Comparison of ENCODE assay signal across 17 mouse cellular contexts in genomic region chr11:67229166-67229565, GRCm38 (mm10). TPM values are rescaled to one million over a fixed set of nuclear protein-coding genes. Genes with fewer than 3 reads are reported as not detected.
"Had no signal": no experiment of that assay in that cellular context is flagged by ENCODE, and none has a peak within 500 bp of the region (broad histone marks: within the 10 kb centered on the region; RNA-seq: fewer than 3 reads in every experiment).

No protein-coding gene starts in this region.

- H3K4me1 ChIP-seq: limb, embryonic 13.5 days; megakaryocyte, embryonic 14.5 days; midbrain, embryonic 15.5 days; neural tube, embryonic 12.5 days had no signal

- H3K36me3 ChIP-seq: limb, embryonic 13.5 days; midbrain, embryonic 15.5 days; neural tube, embryonic 12.5 days had no signal

- H3K4me3 ChIP-seq: limb, embryonic 13.5 days; megakaryocyte, embryonic 14.5 days; midbrain, embryonic 15.5 days; neural tube, embryonic 12.5 days had no signal

- H3K4me2 ChIP-seq: limb, embryonic 13.5 days; midbrain, embryonic 11.5 days; midbrain, embryonic 15.5 days; neural tube, embryonic 12.5 days had no signal

- H3K27ac ChIP-seq: limb, embryonic 13.5 days; liver, embryonic 14.5 days; midbrain, embryonic 15.5 days; neural tube, embryonic 12.5 days; stomach, postnatal 0 days had no signal

- ATAC-seq: intestine, embryonic 16.5 days; midbrain, embryonic 15.5 days had no signal

- H3K9me3 ChIP-seq: midbrain, embryonic 15.5 days; neural tube, embryonic 12.5 days had no signal

- DNase-seq: kidney, adult 2 months; kidney, postnatal 25 days; thymus, postnatal 36 days had no signal

- H3K27me3 ChIP-seq: limb, embryonic 13.5 days; megakaryocyte, embryonic 14.5 days; midbrain, embryonic 15.5 days; neural tube, embryonic 12.5 days had no signal

- H3K9ac ChIP-seq: limb, embryonic 13.5 days; liver, embryonic 14.5 days; midbrain, embryonic 15.5 days; neural tube, embryonic 12.5 days had no signal

RNA-seq across cellular contexts. Expression of gene Myh4, which starts 8.7 kb away (rescaled TPM):
- total RNA-seq: monocyte, adult 5-6 weeks; neutrophil, adult 5-6 weeks had no signal
- polyA plus RNA-seq: intestine, embryonic 16.5 days; kidney, embryonic 16.5 days; liver, adult 2 months; liver, embryonic 14.5 days; lung, postnatal 0 days; midbrain, embryonic 11.5 days; stomach, postnatal 0 days had no signal

RNA-seq across cellular contexts. Expression of gene Myh1, which starts 29.3 kb away (rescaled TPM):
- total RNA-seq: monocyte, adult 5-6 weeks; neutrophil, adult 5-6 weeks had no signal
- polyA plus RNA-seq: intestine, embryonic 16.5 days; liver, adult 2 months; lung, postnatal 0 days; midbrain, embryonic 11.5 days; neural tube, embryonic 12.5 days had no signal

RNA-seq across cellular contexts. Expression of gene Myh8, which starts 47.8 kb away (rescaled TPM):
- total RNA-seq: liver, adult 2 months; monocyte, adult 5-6 weeks; neutrophil, adult 5-6 weeks had no signal
- polyA plus RNA-seq: liver, adult 2 months; midbrain, embryonic 11.5 days had no signal

RNA-seq across cellular contexts. Expression of gene Myh2, which starts 58.3 kb away (rescaled TPM):
- total RNA-seq: monocyte, adult 5-6 weeks; neutrophil, adult 5-6 weeks had no signal
- polyA plus RNA-seq: kidney, embryonic 16.5 days; liver, adult 2 months; liver, embryonic 14.5 days; lung, postnatal 0 days; midbrain, embryonic 11.5 days; thymus, postnatal 0 days had no signal
